Mouse (Mus musculus) G1E (cell line): ENCODE measurements around the gene Pabpc1l.

ENCODE experiments used
- CTCF ChIP-seq: IDR thresholded peaks from 2 replicates; pipeline ENCODE4 v1.5.1; 2012; ENCODE audit warnings: low read depth, low read length, inconsistent platforms, mixed read lengths
- GATA1 ChIP-seq: IDR thresholded peaks from 2 replicates; pipeline ENCODE4 v1.6.1; 2012; ENCODE audit warnings: borderline replicate concordance, low read length, inconsistent platforms, mixed read lengths
- POLR2AphosphoS5 ChIP-seq: IDR thresholded peaks from 2 replicates; pipeline ENCODE4 v1.6.1; 2012; ENCODE audit warnings: low read depth, low read length, inconsistent platforms; ENCODE audit not compliant: insufficient replicate concordance
- TAL1 ChIP-seq: conservative IDR thresholded peaks from 2 replicates; pipeline ENCODE4 v1.6.1; 2012; ENCODE audit warnings: low read depth, low read length, inconsistent platforms, mixed read lengths

GRCm38 (mm10) chr2:164032973-164033372 is 7.7 kb downstream of the Pabpc1l start:
- TF ChIP-seq GATA1 (no peak), CTCF (no peak), POLR2AphosphoS5 (no peak), TAL1 (no peak)
